Mouse (Mus musculus) forelimb bud, embryonic 11.5 days (tissue): ENCODE results near the gene Pagr1a.

Experiments used
- DNase-seq: peaks from one replicate; pipeline ENCODE4 v3.0.0-alpha.2; 2012; ENCODE audit warnings: low read depth, low spot score

Pagr1a gene

GRCm38 (mm10) chr7:127020901-127021562 lies 3.9 kb upstream of the Pagr1a start, which contains the start of the genes Gm42742 and Prrt2:
Gene Gm42742 (minus strand): TSS chr7:127021097.
Gene Prrt2 (minus strand): TSS chr7:127021211.
- peak; percentile 47 for DNase-seq

GRCm38 (mm10) chr7:127020491-127020890 lies 3.3 kb upstream of the Pagr1a start:
- DNase-seq = no peak

- DNase-seq = no peak
Measured at GRCm38 (mm10) chr7:127020031-127020430, 2.9 kb upstream of the Pagr1a start.

GRCm38 (mm10) chr7:127019306-127019960 lies 2.3 kb upstream of the Pagr1a start:
- no peak for DNase-seq

- DNase-seq = no peak
Measured at GRCm38 (mm10) chr7:127018416-127019305, 1.5 kb upstream of the Pagr1a start.

GRCm38 (mm10) chr7:127017950-127018345 lies 796 bp upstream of the Pagr1a start:
- DNase-seq = no peak

- no peak for DNase-seq
Measured at GRCm38 (mm10) chr7:127016486-127016938, 640 bp downstream of the Pagr1a start.

GRCm38 (mm10) chr7:127016481-127016485 lies 869 bp downstream of the Pagr1a start, which contains the start of gene Pagr1b:
Gene Pagr1b (minus strand): TSS chr7:127016484.
- DNase-seq = no peak

- DNase-seq = peak; percentile 19
Measured at GRCm38 (mm10) chr7:127016081-127016480, 1.1 kb downstream of the Pagr1a start.

- DNase-seq = no peak
Measured at GRCm38 (mm10) chr7:127014993-127015392, 2.2 kb downstream of the Pagr1a start.

- DNase-seq = peak; percentile 30
Measured at GRCm38 (mm10) chr7:127014320-127014719, 2.8 kb downstream of the Pagr1a start, which contains the start of gene Mvp. Gene Mvp (minus strand): TSS chr7:127014621.

GRCm38 (mm10) chr7:127013385-127013784 lies 3.8 kb downstream of the Pagr1a start:
- no peak for DNase-seq

GRCm38 (mm10) chr7:127012845-127013244 lies 4.3 kb downstream of the Pagr1a start:
- DNase-seq = no peak

GRCm38 (mm10) chr7:127012374-127012773 lies 4.8 kb downstream of the Pagr1a start:
- no peak for DNase-seq

GRCm38 (mm10) chr7:127011717-127012116 lies 5.4 kb downstream of the Pagr1a start:
- no peak for DNase-seq

- no peak for DNase-seq
Measured at GRCm38 (mm10) chr7:127011051-127011450, 6.1 kb downstream of the Pagr1a start.

GRCm38 (mm10) chr7:127009307-127010085 lies 7.7 kb downstream of the Pagr1a start:
- DNase-seq = no peak

- no peak for DNase-seq
Measured at GRCm38 (mm10) chr7:127008239-127009019, 8.7 kb downstream of the Pagr1a start.

- no peak for DNase-seq
Measured at GRCm38 (mm10) chr7:127007313-127008024, 9.7 kb downstream of the Pagr1a start.

GRCm38 (mm10) chr7:127004122-127004875 lies 12.9 kb downstream of the Pagr1a start:
- DNase-seq = no peak
